Mouse (Mus musculus): ENCODE results near the gene Mark3.

- no peak for TF ChIP-seq CTCF (IDR thresholded peaks at IDR 0.05; ENCODE audit: control insufficient read depth, insufficient read depth, low read length)
- TF ChIP-seq POLR2A (IDR thresholded peaks at IDR 0.05; ENCODE audit: borderline replicate concordance, control insufficient read depth, low read depth, low read length), result no peak
Observed at GRCm38 (mm10) chr12:111674850-111675486, 100.6 kb downstream of the Mark3 start.
